ENCODE assay signal across 20 mouse cellular contexts in genomic region chr12:89149455-89149854, GRCm38 (mm10).
DNase-seq lines count a peak whose midpoint lies in the region; ATAC-seq lines count a peak whose summit lies in the region.
"Had no signal": no experiment of that assay in that cellular context is flagged by ENCODE, and none has a peak within 500 bp of the region (broad histone marks: within the 10 kb centered on the region; RNA-seq: fewer than 3 reads in every experiment).

No protein-coding gene starts in this region.

- H3K9ac ChIP-seq in forebrain, embryonic 11.5 days (ENCODE audit: low read length), result no peak overlapping the region
- no peak overlapping the region for H3K9ac ChIP-seq in hindbrain, embryonic 11.5 days (ENCODE audit: low read depth, low read length)
- peak overlapping the region; percentile 17; the same call in 1 of the 2 replicates for H3K9ac ChIP-seq in midbrain, embryonic 11.5 days (ENCODE audit: low read length)
- H3K9ac ChIP-seq in neural tube, embryonic 13.5 days, result no peak overlapping the region; the same call in 1 of the 2 replicates
- H3K9ac ChIP-seq: limb, embryonic 13.5 days; liver, embryonic 15.5 days had no signal

- no peaks in the 10 kb centered on the region for H3K36me3 ChIP-seq in forebrain, embryonic 11.5 days (ENCODE audit: control insufficient read depth, insufficient read depth, low read length)
- no peaks in the 10 kb centered on the region for H3K36me3 ChIP-seq in forebrain, embryonic 10.5 days (replicated peaks)
- no peaks in the 10 kb centered on the region for H3K36me3 ChIP-seq in hindbrain, embryonic 11.5 days (ENCODE audit: control insufficient read depth, insufficient read depth, low read length)
- no peaks in the 10 kb centered on the region for H3K36me3 ChIP-seq in midbrain, embryonic 11.5 days (ENCODE audit: control insufficient read depth, insufficient read depth, low read length)
- H3K36me3 ChIP-seq in neural tube, embryonic 13.5 days, result no peaks in the 10 kb centered on the region
- H3K36me3 ChIP-seq: heart, embryonic 10.5 days; limb, embryonic 13.5 days; liver, embryonic 15.5 days had no signal

- no peak overlapping the region for H3K4me3 ChIP-seq in forebrain, embryonic 11.5 days (ENCODE audit: low read depth, low read length)
- no peak overlapping the region for H3K4me3 ChIP-seq in forebrain, embryonic 10.5 days
- no peak overlapping the region for H3K4me3 ChIP-seq in hindbrain, embryonic 11.5 days (ENCODE audit: low read depth, low read length)
- H3K4me3 ChIP-seq in midbrain, embryonic 11.5 days (ENCODE audit: low read depth, low read length), result no peak overlapping the region
- no peak overlapping the region for H3K4me3 ChIP-seq in neural tube, embryonic 13.5 days
- H3K4me3 ChIP-seq: heart, embryonic 10.5 days; limb, embryonic 13.5 days; liver, embryonic 15.5 days; myocyte had no signal

- WGBS in forebrain, embryonic 11.5 days, result 39% methylated on average over 2 of the region's 2 CpGs
- 69% methylated on average over 2 of the region's 2 CpGs for WGBS in forebrain, embryonic 10.5 days
- WGBS in hindbrain, embryonic 11.5 days, result 34% methylated on average over 2 of the region's 2 CpGs
- 24% methylated on average over 2 of the region's 2 CpGs for WGBS in midbrain, embryonic 11.5 days
- WGBS in neural tube, embryonic 13.5 days, result 22% methylated on average over 2 of the region's 2 CpGs

- no peak overlapping the region; the same call in 1 of the 2 replicates for H3K27ac ChIP-seq in forebrain, embryonic 11.5 days (ENCODE audit: low read depth, low read length)
- no peak overlapping the region for H3K27ac ChIP-seq in forebrain, embryonic 10.5 days
- peak overlapping the region; percentile 65 for H3K27ac ChIP-seq in hindbrain, embryonic 11.5 days (ENCODE audit: low read depth, low read length)
- peak overlapping the region; percentile 3; the same call in 1 of the 2 replicates for H3K27ac ChIP-seq in midbrain, embryonic 11.5 days (ENCODE audit: low read depth, low read length)
- peak overlapping the region; percentile 85 for H3K27ac ChIP-seq in neural tube, embryonic 13.5 days (replicated peaks)
- H3K27ac ChIP-seq: heart, embryonic 10.5 days; kidney, postnatal 0 days; limb, embryonic 13.5 days; liver, embryonic 15.5 days had no signal

- peak; percentile 42; the same call in 1 of the 2 replicates for ATAC-seq in forebrain, embryonic 11.5 days (replicated peaks; ENCODE audit: low FRiP score)
- ATAC-seq in hindbrain, embryonic 11.5 days (ENCODE audit: low FRiP score), result peak; percentile 78; the same call in 1 of the 2 replicates
- ATAC-seq in midbrain, embryonic 11.5 days (ENCODE audit: low FRiP score), result peak; percentile 83
- peak; percentile 52; the same call in 1 of the 2 replicates for ATAC-seq in neural tube, embryonic 13.5 days (ENCODE audit: low read depth)
- ATAC-seq: CD4-positive, CD25-positive, alpha-beta regulatory T cell, adult 4 months; lung, postnatal 0 days had no signal

- no peaks in the 10 kb centered on the region for H3K27me3 ChIP-seq in forebrain, embryonic 11.5 days (ENCODE audit: control insufficient read depth, insufficient read depth, low read length)
- H3K27me3 ChIP-seq in forebrain, embryonic 10.5 days (ENCODE audit: poor library complexity, severe bottlenecking), result no peaks in the 10 kb centered on the region
- no peaks in the 10 kb centered on the region for H3K27me3 ChIP-seq in hindbrain, embryonic 11.5 days (ENCODE audit: control insufficient read depth, insufficient read depth, low read length)
- H3K27me3 ChIP-seq in midbrain, embryonic 11.5 days (ENCODE audit: control insufficient read depth, insufficient read depth, low read length), result no peaks in the 10 kb centered on the region
- H3K27me3 ChIP-seq in neural tube, embryonic 13.5 days, result no peaks in the 10 kb centered on the region
- H3K27me3 ChIP-seq: limb, embryonic 13.5 days; liver, embryonic 15.5 days had no signal

- DNase-seq in forebrain, embryonic 11.5 days (ENCODE audit: low spot score), result no peak
- no peak for DNase-seq in forebrain, embryonic 10.5 days (ENCODE audit: extremely low spot score, low spot score)
- no peak for DNase-seq in hindbrain, embryonic 11.5 days (ENCODE audit: low spot score)
- peak; percentile 90 for DNase-seq in midbrain, embryonic 11.5 days (ENCODE audit: low spot score, missing footprints)
- no peak for DNase-seq in heart, adult 18-20 months
- DNase-seq in kidney, postnatal 4 days, result no peak
- no peak for DNase-seq in spleen, postnatal 36 days (ENCODE audit: low spot score in 2 of 2)
- DNase-seq: adrenal gland, adult 2 months; cerebellum, adult 9-11 months; gastrocnemius, postnatal 10 days; heart, postnatal 10 days; thymus, postnatal 36 days had no signal

- peaks cover 7% of the 10 kb centered on the region for H3K4me1 ChIP-seq in forebrain, embryonic 11.5 days (replicated peaks; ENCODE audit: control insufficient read depth, insufficient read depth, low read length)
- peaks cover 16% of the 10 kb centered on the region for H3K4me1 ChIP-seq in forebrain, embryonic 10.5 days
- H3K4me1 ChIP-seq in hindbrain, embryonic 11.5 days (replicated peaks; ENCODE audit: control insufficient read depth, insufficient read depth, low read length), result 0 out of 2 replicates have a peak, but pooled peaks cover 5% of the 10 kb centered on the region
- H3K4me1 ChIP-seq in midbrain, embryonic 11.5 days (ENCODE audit: control insufficient read depth, insufficient read depth, low read length), result peaks cover 11% of the 10 kb centered on the region
- peaks cover 23% of the 10 kb centered on the region for H3K4me1 ChIP-seq in neural tube, embryonic 13.5 days (replicated peaks)
- H3K4me1 ChIP-seq: limb, embryonic 13.5 days; liver, embryonic 15.5 days had no signal

- no peaks in the 10 kb centered on the region for H3K9me3 ChIP-seq in forebrain, embryonic 11.5 days (ENCODE audit: control insufficient read depth, low read length)
- no peaks in the 10 kb centered on the region for H3K9me3 ChIP-seq in forebrain, embryonic 10.5 days
- no peaks in the 10 kb centered on the region for H3K9me3 ChIP-seq in hindbrain, embryonic 11.5 days (ENCODE audit: control insufficient read depth, low read length)
- no peaks in the 10 kb centered on the region for H3K9me3 ChIP-seq in midbrain, embryonic 11.5 days (ENCODE audit: control insufficient read depth, low read length)
- H3K9me3 ChIP-seq in neural tube, embryonic 13.5 days, result no peaks in the 10 kb centered on the region
- H3K9me3 ChIP-seq: heart, embryonic 10.5 days; limb, embryonic 13.5 days; liver, embryonic 15.5 days had no signal

- no peak overlapping the region for H3K4me2 ChIP-seq in forebrain, embryonic 11.5 days (ENCODE audit: low read depth, low read length, severe bottlenecking)
- H3K4me2 ChIP-seq in hindbrain, embryonic 11.5 days (replicated peaks; ENCODE audit: low read depth, low read length), result no peak overlapping the region
- peak overlapping the region; percentile 23 for H3K4me2 ChIP-seq in midbrain, embryonic 11.5 days
- H3K4me2 ChIP-seq in neural tube, embryonic 13.5 days, result peak overlapping the region; percentile 39; the same call in 1 of the 2 replicates
- H3K4me2 ChIP-seq: limb, embryonic 13.5 days; liver, embryonic 15.5 days had no signal

Comparison
In these comparisons a context has a peak if more than half of its experiments do, and no peak if none do; other contexts are left out.
1. H3K27ac ChIP-seq: peak in hindbrain, embryonic 11.5 days (single experiment), midbrain, embryonic 11.5 days (single experiment) and neural tube, embryonic 13.5 days (single experiment); none in forebrain, embryonic 11.5 days (single experiment) and forebrain, embryonic 10.5 days (single experiment).
2. H3K4me2 ChIP-seq: peak in midbrain, embryonic 11.5 days (single experiment) and neural tube, embryonic 13.5 days (single experiment); none in forebrain, embryonic 11.5 days (single experiment) and hindbrain, embryonic 11.5 days (single experiment).
3. Peak in every context shown above with its lines, with median percentiles within 50 percentile points of each other: ATAC-seq.